Mouse (Mus musculus) C2C12 (cell line): ENCODE results near the gene Insc.

Source experiments
- CEBPB ChIP-seq: IDR thresholded peaks from one replicate; pipeline ENCODE4 v1.6.1; 2011; ENCODE audit warnings: low read depth, mild to moderate bottlenecking, control low read depth, moderate library complexity
- CTCF ChIP-seq: IDR thresholded peaks from one replicate; pipeline ENCODE4 v1.5.1; 2011; ENCODE audit not compliant: control insufficient read depth, insufficient read depth, insufficient read length
- MAX ChIP-seq: IDR thresholded peaks from one replicate; pipeline ENCODE4 v1.6.1; 2011; ENCODE audit warnings: mild to moderate bottlenecking, control low read depth
- MYOG ChIP-seq: IDR thresholded peaks from one replicate; pipeline ENCODE4 v1.6.1; 2011; ENCODE audit not compliant: control insufficient read depth, insufficient read length; ENCODE audit errors: extremely low read depth
- USF1 ChIP-seq: IDR thresholded peaks from one replicate; pipeline ENCODE4 v1.6.1; 2011; ENCODE audit warnings: low read depth, mild to moderate bottlenecking, control low read depth, moderate library complexity

- no peak for TF ChIP-seq CTCF
- TF ChIP-seq MAX, result no peak
- no peak for TF ChIP-seq MYOG
- TF ChIP-seq CEBPB, result no peak
- no peak for TF ChIP-seq USF1
Measured at GRCm38 (mm10) chr7:114827360-114827759, 83.9 kb downstream of the Insc start.
